Mouse (Mus musculus): Measurements from ENCODE around the gene Gm49354. TPM values are rescaled to one million over a fixed set of nuclear protein-coding genes. Genes with fewer than 3 reads are reported as not detected.
"Not testable (repeated sequence)": the region's sequence is repeated elsewhere in the genome, so short reads cannot be mapped to it uniquely, and the experiment has no call there.

The Gm49354 gene
- total RNA-seq, 1 experiment from 2014 or later: 9.9 TPM

DNA sequence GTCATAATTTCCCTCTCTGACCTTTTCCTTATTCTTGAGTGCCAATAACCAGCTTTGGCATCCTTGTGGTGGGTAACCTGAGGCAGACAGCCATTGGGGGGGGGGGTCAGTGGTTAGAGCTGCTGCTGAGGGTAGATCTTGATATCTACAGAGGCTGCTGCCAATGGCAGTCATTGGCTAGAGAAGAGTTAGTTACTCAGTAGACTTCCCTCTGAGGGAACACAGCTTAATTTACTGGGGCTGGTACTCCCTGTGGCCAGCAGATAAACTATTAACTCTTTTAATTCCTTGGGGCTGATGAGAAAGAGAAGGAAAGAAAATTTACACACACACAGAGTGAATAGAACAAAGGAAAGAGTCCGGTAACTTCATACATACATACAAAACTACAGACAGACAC lies 62.6 kb downstream of the Gm49354 start:
- peak; percentile 37; the same call in 1 of the 2 replicates for ATAC-seq (replicated peaks; ENCODE audit: low read depth, poor library complexity, severe bottlenecking)

GRCm38 (mm10) chr13:59718857-59719440 lies 63.1 kb downstream of the Gm49354 start:
- peak; percentile 65 for ATAC-seq (replicated peaks; ENCODE audit: low read depth, poor library complexity, severe bottlenecking)

- ATAC-seq (replicated peaks; ENCODE audit: low read depth, poor library complexity, severe bottlenecking): no peak
Measured at GRCm38 (mm10) chr13:59713710-59714109, 68.3 kb downstream of the Gm49354 start.

DNA sequence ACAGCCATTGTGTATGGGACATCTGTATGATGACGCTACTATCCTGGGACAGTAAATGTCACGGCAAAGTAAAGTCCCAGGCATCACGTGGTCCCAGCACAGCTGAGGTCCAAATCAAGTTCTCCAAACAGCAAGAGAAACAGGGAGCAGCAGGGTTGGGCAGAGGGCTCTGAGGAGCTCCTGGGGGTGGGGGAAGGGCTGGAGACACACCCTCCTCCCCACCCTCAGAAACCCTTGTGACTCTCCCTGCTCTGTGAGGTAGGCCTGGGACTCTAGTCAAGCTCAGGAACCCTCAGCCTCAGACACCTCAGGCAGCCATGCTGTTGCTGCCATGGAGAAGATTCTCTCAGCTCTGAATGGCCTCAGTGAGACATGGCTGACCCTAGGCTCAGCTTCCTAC lies 70.1 kb downstream of the Gm49354 start, which contains the start of gene Spata31d1b:
Gene Spata31d1b, plus strand, starts transcription at position 301 of the 400 bp plus-strand sequence.
- not testable (repeated sequence) for ATAC-seq (replicated peaks; ENCODE audit: low read depth, poor library complexity, severe bottlenecking)

GRCm38 (mm10) chr13:59710230-59710629 lies 71.8 kb downstream of the Gm49354 start, which contains the start of gene Spata31d1a:
Gene Spata31d1a, minus strand, starts transcription at chr13:59710330.
- no peak for ATAC-seq (replicated peaks; ENCODE audit: low read depth, poor library complexity, severe bottlenecking)

Other genes starting within 250 kb of the Gm49354 start
- 56.3 and 72.4 TPM in 2 replicates for gene Agtpbp1, start 197.0 kb downstream of the Gm49354 start, total RNA-seq (2017)
- 37.3 and 68.3 TPM in 2 replicates for gene Naa35, start 197.0 kb downstream of the Gm49354 start, total RNA-seq (2017)
- 55.6 and 58.6 TPM in 2 replicates for gene Golm1, start 106.4 kb downstream of the Gm49354 start, total RNA-seq (2017)
- not detected in 2 replicates for gene 4921517D22Rik, start 88.1 kb downstream of the Gm49354 start, total RNA-seq (2017)
- gene Spata31d1a, start 71.9 kb downstream of the Gm49354 start, total RNA-seq (2017): not detected in 2 replicates
- gene Spata31d1b, start 70.0 kb downstream of the Gm49354 start, total RNA-seq (2017): not detected in 2 replicates
- not detected in 2 replicates for gene Spata31d1d, start 50.5 kb downstream of the Gm49354 start, total RNA-seq (2017)
- gene 1700014D04Rik, start 35.5 kb downstream of the Gm49354 start, total RNA-seq (2017): 0.18 TPM in 1 of 2 replicates, not detected in the other
- 49.7 and 50.9 TPM in 2 replicates for gene Isca1, start 12.4 kb downstream of the Gm49354 start, total RNA-seq (2017)
- gene Tut7, start 40.9 kb upstream of the Gm49354 start, total RNA-seq (2017): 216 and 219 TPM in 2 replicates